Mouse (Mus musculus) limb, embryonic 11.5 days (tissue): Measurements from ENCODE around the gene Rad17. TPM values are rescaled to one million over a fixed set of nuclear protein-coding genes. Genes with fewer than 3 reads are reported as not detected.

Source experiments
- ATAC-seq: fragments of 200-750 bp; cut with Nextera tagmentation; 2 replicates; pipeline ENCODE4 v1.8.0; 2017; ENCODE audit warnings: low read depth; ENCODE audit not compliant: insufficient number of reproducible peaks, low FRiP score, low TSS enrichment
- DNase-seq: peaks from one replicate; pipeline ENCODE4 v3.0.0-alpha.2; 2015; ENCODE audit warnings: low spot score
- H3K27ac ChIP-seq: fragments of 300-500 bp; sonication (generic); replicated peaks from 2 replicates; pipeline ENCODE4 v1.5.1; 2014; ENCODE audit warnings: low read depth, mild to moderate bottlenecking, low read length
- H3K27me3 ChIP-seq: fragments of 300-500 bp; sonication (generic); 2 replicates; pipeline ENCODE4 v1.6.1; 2014; ENCODE audit warnings: mild to moderate bottlenecking, low read length, mixed read lengths; ENCODE audit not compliant: control insufficient read depth, insufficient read depth
- H3K36me3 ChIP-seq: fragments of 300-500 bp; sonication (generic); 2 replicates; pipeline ENCODE4 v1.6.1; 2014; ENCODE audit warnings: mild to moderate bottlenecking, low read length, moderate library complexity, mixed read lengths; ENCODE audit not compliant: control insufficient read depth, insufficient read depth
- H3K4me1 ChIP-seq: fragments of 300-500 bp; sonication (generic); 2 replicates; pipeline ENCODE4 v1.6.1; 2014; ENCODE audit warnings: low read length, mixed read lengths; ENCODE audit not compliant: control insufficient read depth, insufficient read depth
- H3K4me2 ChIP-seq: fragments of 300-500 bp; sonication (generic); 2 replicates; pipeline ENCODE4 v1.6.1; 2014; ENCODE audit warnings: low read depth, mild to moderate bottlenecking, moderate library complexity; ENCODE audit not compliant: severe bottlenecking
- H3K4me3 ChIP-seq: fragments of 300-500 bp; sonication (generic); 2 replicates; pipeline ENCODE4 v1.5.1; 2014; ENCODE audit warnings: low read depth, low read length
- H3K9ac ChIP-seq: fragments of 300-500 bp; sonication (generic); 2 replicates; pipeline ENCODE4 v1.6.1; 2014; ENCODE audit warnings: mild to moderate bottlenecking, low read length
- H3K9me3 ChIP-seq: fragments of 300-500 bp; sonication (generic); 2 replicates; pipeline ENCODE4 v1.6.1; 2016; ENCODE audit warnings: low read length; ENCODE audit not compliant: control insufficient read depth
- WGBS: fragments of 180-500 bp; shearing (Covaris S2); extraction: QIAGEN DNeasy Blood & Tissue Kit; methylation state at CpG from one replicate; pipeline ENCODE4 v1.1.7; 2014; 5-methylcytosine and 5-hydroxymethylcytosine counted together
- polyA plus RNA-seq: library from polyadenylated mRNA; unstranded; fragments of >200 nt; fragmentation: Nextera tagmentation; extraction: Ambion mirVana; gene quantifications from 2 replicates; pipeline ENCODE4 v1.2.1, GENCODE M21; 2014

Rad17 gene
- polyA plus RNA-seq, result 31.2 and 33.1 TPM in 2 replicates

GRCm38 (mm10) chr13:100650550-100651438, at the start of gene Rad17, which contains the start of gene Ak6:
Gene Rad17, minus strand, starts transcription at chr13:100651051.
Gene Ak6, plus strand, starts transcription at chr13:100650979.
- H3K4me2 ChIP-seq, result peak within 1 kb of the TSS; percentile 65
- ATAC-seq (peak; percentile 97), DNase-seq (peak; percentile 96)
- H3K27ac ChIP-seq, result peak within 1 kb of the TSS; percentile 96
- H3K9me3 ChIP-seq, result no peaks in the 10 kb centered on the region
- peak within 1 kb of the TSS; percentile 74 for H3K4me3 ChIP-seq
- peak within 1 kb of the TSS; percentile 92 for H3K9ac ChIP-seq
- peaks cover 4% of the 10 kb centered on the region for H3K4me1 ChIP-seq
- no peaks in the 10 kb centered on the region for H3K27me3 ChIP-seq
- under 1% methylated on average over 70 of the region's 73 CpGs for WGBS
- peaks cover 6% of the 10 kb centered on the region; the same call in 1 of the 2 replicates for H3K36me3 ChIP-seq

GRCm38 (mm10) chr13:100698866-100699265, 48.0 kb upstream of the Rad17 start:
- DNase-seq (no peak), ATAC-seq (no peak)
- no peak overlapping the region for H3K9ac ChIP-seq
- H3K27me3 ChIP-seq, result no peaks in the 10 kb centered on the region
- no peaks in the 10 kb centered on the region for H3K4me1 ChIP-seq
- no peak overlapping the region for H3K4me2 ChIP-seq
- no peak overlapping the region for H3K27ac ChIP-seq
- WGBS, result 93% methylated on average over 10 of the region's 10 CpGs
- H3K9me3 ChIP-seq, result no peaks in the 10 kb centered on the region
- peaks cover 15% of the 10 kb centered on the region; the same call in 1 of the 2 replicates for H3K36me3 ChIP-seq
- no peak overlapping the region for H3K4me3 ChIP-seq

- Histone ChIP-seq H3K27me3 (no peaks in the 10 kb centered on the region), H3K4me2 (no peak overlapping the region), H3K9me3 (no peaks in the 10 kb centered on the region), H3K9ac (no peak overlapping the region), H3K36me3 (peaks cover 8% of the 10 kb centered on the region; the same call in 1 of the 2 replicates), H3K4me3 (no peak overlapping the region), H3K27ac (no peak overlapping the region), H3K4me1 (no peaks in the 10 kb centered on the region)
- ATAC-seq (no peak), DNase-seq (no peak)
- 92% methylated on average over 3 of the region's 3 CpGs for WGBS
These were observed 46.7 kb upstream of the Rad17 start for GRCm38 (mm10) chr13:100697541-100697940.

DNA sequence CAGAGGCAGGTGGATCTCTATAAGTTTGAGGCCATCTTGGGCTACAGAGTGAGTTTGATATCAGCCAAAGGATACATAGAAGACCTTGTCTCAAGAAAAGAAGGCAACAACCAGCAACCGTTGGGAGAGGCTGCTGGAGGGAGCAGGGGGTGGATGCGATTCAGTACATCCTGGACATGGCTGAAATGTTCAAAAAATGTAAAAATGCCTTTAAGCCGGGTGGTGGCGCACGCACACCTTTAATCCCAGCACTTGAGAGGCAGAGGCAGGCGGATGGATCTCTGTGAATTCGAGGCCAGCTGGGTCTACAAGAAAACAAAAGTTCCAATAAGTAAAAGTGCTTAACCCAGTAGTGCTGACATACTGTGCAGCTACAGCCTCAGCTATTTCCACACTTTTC, 36.7 kb upstream of the Rad17 start:
- DNase-seq (no peak), ATAC-seq (no peak)
- no peaks in the 10 kb centered on the region for H3K27me3 ChIP-seq
- WGBS, result 62% methylated on average over 7 of the region's 7 CpGs
- H3K27ac ChIP-seq, result no peak overlapping the region
- no peak overlapping the region for H3K9ac ChIP-seq
- H3K9me3 ChIP-seq, result no peaks in the 10 kb centered on the region
- no peak overlapping the region for H3K4me2 ChIP-seq
- H3K4me1 ChIP-seq, result no peaks in the 10 kb centered on the region
- H3K36me3 ChIP-seq, result no peaks in the 10 kb centered on the region
- no peak overlapping the region for H3K4me3 ChIP-seq

GRCm38 (mm10) chr13:100684355-100684754, 33.5 kb upstream of the Rad17 start:
- no peak for DNase-seq
- no peaks in the 10 kb centered on the region for H3K4me1 ChIP-seq
- ATAC-seq, result no peak
- no peaks in the 10 kb centered on the region for H3K27me3 ChIP-seq
- H3K27ac ChIP-seq, result no peak overlapping the region
- no peaks in the 10 kb centered on the region for H3K36me3 ChIP-seq
- 62% methylated on average over 2 of the region's 2 CpGs for WGBS
- no peaks in the 10 kb centered on the region for H3K9me3 ChIP-seq
- H3K9ac ChIP-seq, result no peak overlapping the region
- H3K4me3 ChIP-seq, result no peak overlapping the region
- H3K4me2 ChIP-seq, result no peak overlapping the region

GRCm38 (mm10) chr13:100682837-100683236, 32.0 kb upstream of the Rad17 start:
- H3K4me3 ChIP-seq, result no peak overlapping the region
- no peak overlapping the region for H3K27ac ChIP-seq
- no peak overlapping the region for H3K9ac ChIP-seq
- ATAC-seq (no peak), DNase-seq (no peak)
- no peaks in the 10 kb centered on the region for H3K27me3 ChIP-seq
- no peaks in the 10 kb centered on the region for H3K4me1 ChIP-seq
- H3K9me3 ChIP-seq, result no peaks in the 10 kb centered on the region
- 86% methylated on average over 2 of the region's 2 CpGs for WGBS
- H3K36me3 ChIP-seq, result no peaks in the 10 kb centered on the region
- no peak overlapping the region for H3K4me2 ChIP-seq

DNA sequence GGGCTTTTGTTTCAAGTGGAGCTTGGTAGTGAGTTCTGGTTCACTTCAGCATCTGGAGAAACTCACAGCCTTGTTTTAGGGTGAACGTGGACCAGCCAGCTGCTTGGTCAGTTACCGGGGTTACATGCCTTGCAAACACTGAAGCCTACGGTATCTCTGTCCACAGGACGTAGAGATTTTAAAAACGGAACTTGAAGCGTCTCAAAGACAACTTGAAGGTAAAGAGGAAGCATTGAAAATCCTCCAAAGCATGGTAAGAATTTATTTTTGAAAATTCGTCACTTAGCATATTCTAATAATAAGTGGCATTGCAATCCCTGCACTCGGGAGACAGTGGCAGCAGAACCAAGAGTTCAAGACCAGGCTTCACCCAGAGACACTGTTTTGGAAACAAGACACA, 30.8 kb upstream of the Rad17 start:
- no peak overlapping the region for H3K9ac ChIP-seq
- H3K4me1 ChIP-seq, result no peaks in the 10 kb centered on the region
- ATAC-seq (no peak), DNase-seq (no peak)
- no peaks in the 10 kb centered on the region for H3K36me3 ChIP-seq
- no peaks in the 10 kb centered on the region for H3K9me3 ChIP-seq
- H3K4me3 ChIP-seq, result no peak overlapping the region
- 92% methylated on average over 8 of the region's 8 CpGs for WGBS
- H3K27me3 ChIP-seq, result no peaks in the 10 kb centered on the region
- H3K27ac ChIP-seq, result no peak overlapping the region
- H3K4me2 ChIP-seq, result no peak overlapping the region

DNA sequence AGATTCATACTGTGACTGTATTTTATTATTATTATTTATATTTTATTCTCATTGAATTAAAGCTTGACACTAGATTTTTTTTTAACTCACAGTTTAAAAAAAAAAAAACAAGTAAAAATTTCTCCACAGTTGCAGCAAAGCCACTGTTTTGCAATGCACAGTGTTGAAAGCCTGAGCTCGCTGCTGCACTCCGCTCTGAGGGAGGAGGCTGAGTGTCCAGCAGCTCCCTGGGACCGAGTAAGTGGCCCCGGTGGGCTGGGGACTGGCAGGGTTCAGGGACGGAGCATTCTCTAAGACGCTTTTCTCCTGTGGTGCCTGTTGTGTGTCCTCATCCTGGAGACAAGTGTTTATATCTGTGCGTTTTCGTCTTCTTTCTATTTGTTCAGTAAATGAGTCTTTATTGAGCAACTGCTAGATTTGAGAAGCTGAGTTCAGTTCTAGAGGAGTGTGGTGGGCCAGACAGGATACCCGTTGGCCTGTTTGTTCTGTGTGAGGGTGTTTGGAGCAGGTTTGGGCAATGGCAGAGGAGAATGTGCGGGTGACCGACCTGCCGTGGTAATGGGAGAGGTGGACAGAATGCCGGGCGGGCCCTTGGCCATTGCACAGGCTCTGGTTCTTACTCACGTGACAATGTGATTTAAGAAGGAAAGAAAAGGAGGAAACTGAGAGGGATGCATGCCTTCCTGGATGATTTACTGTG, 25.2 kb upstream of the Rad17 start:
- Histone ChIP-seq H3K4me1 (no peaks in the 10 kb centered on the region), H3K9ac (no peak overlapping the region), H3K27ac (no peak overlapping the region), H3K9me3 (no peaks in the 10 kb centered on the region), H3K4me2 (no peak overlapping the region), H3K27me3 (no peaks in the 10 kb centered on the region), H3K36me3 (no peaks in the 10 kb centered on the region), H3K4me3 (no peak overlapping the region)
- 89% methylated on average over 15 of the region's 15 CpGs for WGBS
- DNase-seq, result no peak
- ATAC-seq, result no peak
